Mouse (Mus musculus): ENCODE results near the gene Bmp7. TPM values are rescaled to one million over a fixed set of nuclear protein-coding genes. Genes with fewer than 3 reads are reported as not detected.

The Bmp7 gene
- total RNA-seq (2021): 1 to 10 TPM; 1.1 to 1.2 TPM

DNA sequence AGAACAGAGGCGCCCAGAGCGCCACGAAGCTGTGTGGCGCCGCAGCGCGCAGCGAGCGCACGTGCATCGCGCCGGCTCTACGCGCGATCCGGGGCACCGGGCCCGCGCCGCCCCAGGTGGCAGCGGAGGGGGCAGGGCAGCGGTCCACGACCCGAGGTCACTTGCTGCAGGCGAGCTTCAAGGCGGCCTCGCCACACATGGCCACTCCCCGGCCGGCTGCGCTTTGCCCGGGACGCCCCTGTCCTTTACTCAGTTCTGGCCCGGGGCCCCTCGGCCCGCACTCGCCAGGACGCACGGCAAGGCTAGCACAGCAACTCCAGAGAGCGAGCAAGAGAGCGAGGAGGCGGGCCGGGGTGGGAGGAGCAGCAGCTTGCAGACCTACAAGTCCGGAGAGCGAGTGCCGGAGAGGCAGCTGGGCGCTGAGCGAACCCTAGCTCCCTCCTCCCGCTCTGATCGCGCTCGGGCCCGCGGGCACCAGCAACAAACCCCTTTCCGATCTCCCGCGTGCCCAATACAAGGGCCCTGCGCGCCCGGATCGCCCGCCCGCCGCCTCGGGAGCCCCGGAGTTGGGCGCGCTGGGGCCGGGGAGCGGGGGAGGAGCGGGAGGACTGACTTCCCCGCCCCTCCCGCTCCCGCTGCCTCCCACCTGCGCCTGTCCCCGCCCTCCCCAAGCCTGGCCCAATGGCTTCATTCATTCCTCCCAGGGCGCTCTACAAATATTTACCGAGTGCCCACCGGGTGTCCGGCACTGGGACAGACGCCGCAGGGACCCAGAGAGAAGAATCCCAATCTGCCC, at the start of gene Bmp7:
TSS of gene Bmp7 (minus strand) at position 319 of the 796 bp plus-strand sequence.
- intact Hi-C loops (cut with DNase I): no loop called here
- DNase-seq: peak; percentile 28 to 50

- no peak for DNase-seq
- intact Hi-C loops (cut with DNase I): loop anchor here (1.0 kb wide), 1 partner anchor 152 kb away; no protein-coding TSS in a partner anchor
These were observed 42.8 kb upstream of the Bmp7 start for GRCm38 (mm10) chr2:172982776-172983561.

- DNase-seq: no peak
- intact Hi-C loops (cut with DNase I): no loop called here
These were observed 39.7 kb upstream of the Bmp7 start for GRCm38 (mm10) chr2:172979666-172980345.

GRCm38 (mm10) chr2:172978131-172978633, 38.1 kb upstream of the Bmp7 start:
- no peak for DNase-seq
- intact Hi-C loops (cut with DNase I): no loop called here

GRCm38 (mm10) chr2:172977409-172978130, 37.4 kb upstream of the Bmp7 start, which contains the start of gene Spo11:
Gene Spo11 (plus strand): TSS chr2:172977700.
- intact Hi-C loops (cut with DNase I): no loop called here
- DNase-seq: no peak

DNA sequence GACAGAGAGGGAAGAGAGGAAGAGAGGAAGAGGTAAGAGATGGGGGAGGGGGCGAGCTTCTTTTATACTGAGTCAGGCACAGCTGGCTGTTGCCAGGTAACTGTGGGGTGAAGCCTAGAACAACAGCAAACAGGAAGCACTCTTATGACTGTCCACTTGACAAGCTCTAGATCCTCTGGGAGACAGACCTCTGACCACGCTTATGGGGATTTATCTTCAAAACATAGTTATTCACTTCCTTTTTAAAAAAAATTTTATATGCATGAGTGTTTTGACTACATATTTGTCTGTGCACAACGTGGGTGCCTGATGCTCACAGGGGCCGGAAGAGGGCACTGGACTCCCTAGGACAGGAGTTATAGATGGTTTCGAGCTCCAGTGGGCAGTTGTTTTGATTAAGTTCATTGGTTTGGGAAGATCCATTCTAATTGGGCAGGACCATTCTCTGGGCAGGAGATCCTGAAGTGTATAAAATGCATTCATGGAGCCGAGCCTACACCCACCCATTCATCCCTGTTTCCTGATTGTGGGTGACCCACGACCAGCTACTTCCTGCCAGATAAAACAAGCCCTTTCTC, 36.6 kb upstream of the Bmp7 start:
- intact Hi-C loops (cut with DNase I): no loop called here
- no peak for DNase-seq

DNA sequence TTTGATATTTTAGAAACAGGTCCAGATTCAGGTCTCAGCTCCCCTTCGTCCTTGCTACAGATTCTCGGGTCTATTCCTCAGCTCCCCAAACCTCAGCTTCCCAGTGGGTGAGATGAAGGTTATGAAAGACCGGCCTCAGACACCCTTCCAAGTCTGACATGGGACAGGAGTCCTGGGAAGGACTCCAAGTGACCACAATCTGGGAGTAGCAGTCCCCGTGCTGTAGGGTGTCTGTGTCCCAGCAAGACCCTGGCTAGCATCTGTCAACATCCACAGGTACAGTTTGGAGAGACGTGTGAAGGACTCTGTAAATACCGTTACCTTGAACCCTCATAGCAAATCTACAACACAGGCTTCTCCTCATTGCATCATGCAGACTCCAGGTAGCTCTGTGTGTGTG, 35.0 kb upstream of the Bmp7 start:
- intact Hi-C loops (cut with DNase I): no loop called here
- DNase-seq: peak in 1 of 2 experiments; percentile 10

GRCm38 (mm10) chr2:172974701-172975100, 34.6 kb upstream of the Bmp7 start:
- intact Hi-C loops (cut with DNase I): no loop called here
- no peak for DNase-seq

GRCm38 (mm10) chr2:172973806-172974565, 33.9 kb upstream of the Bmp7 start:
- DNase-seq: no peak
- intact Hi-C loops (cut with DNase I): no loop called here

- DNase-seq: no peak
These were observed 31.7 kb upstream of the Bmp7 start for GRCm38 (mm10) chr2:172971865-172972264.

DNA sequence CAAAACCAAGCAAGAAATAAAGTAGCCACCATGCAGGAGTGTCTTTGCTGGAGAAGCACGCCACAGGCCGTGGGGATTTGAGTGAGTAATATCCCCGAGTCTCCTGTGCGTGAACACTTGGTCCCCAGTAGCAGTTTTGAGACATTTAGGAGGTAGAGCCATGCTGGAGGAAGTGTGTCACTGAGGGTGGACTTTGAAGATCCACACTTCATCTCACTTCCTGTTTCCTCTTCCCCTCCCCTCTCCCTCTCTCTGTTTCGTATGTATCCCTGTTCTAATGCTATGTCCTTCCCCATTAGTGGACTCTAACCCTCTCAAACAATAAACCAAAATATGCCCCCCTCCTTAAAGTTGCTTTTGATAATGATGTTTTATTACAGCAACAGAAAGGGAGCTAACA, 26.4 kb upstream of the Bmp7 start:
- intact Hi-C loops (cut with DNase I): no loop called here
- no peak for DNase-seq

More at GRCm38 (mm10) chr2:172971865-172972264, 31.7 kb upstream of the Bmp7 start:
- intact Hi-C loops (cut with DNase I): no loop called here

GRCm38 (mm10) chr2:172965249-172965648, 25.1 kb upstream of the Bmp7 start:
- intact Hi-C loops (cut with DNase I): no loop called here
- no peak for DNase-seq

GRCm38 (mm10) chr2:172961211-172961610, 21.1 kb upstream of the Bmp7 start:
- intact Hi-C loops (cut with DNase I): no loop called here
- no peak for DNase-seq

DNA sequence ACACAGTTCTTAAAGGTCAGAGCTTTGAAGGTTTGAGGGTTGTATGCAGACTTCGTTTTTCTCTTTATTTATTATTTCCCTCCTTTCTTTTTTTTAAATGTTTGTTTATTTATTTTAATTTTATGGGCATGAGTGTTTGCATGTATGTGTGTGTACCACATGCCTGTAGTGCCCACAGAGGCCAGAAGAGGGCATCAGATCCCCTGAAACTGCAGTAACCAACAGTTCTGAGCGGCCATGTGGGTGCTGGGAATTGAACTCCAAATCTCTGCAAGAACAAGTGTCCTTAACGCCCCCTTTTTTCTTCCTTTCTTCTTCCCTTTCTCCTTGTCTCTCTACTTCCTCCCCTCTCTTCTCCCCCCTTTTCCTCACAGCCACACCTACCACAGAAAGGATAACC, 20.2 kb upstream of the Bmp7 start:
- intact Hi-C loops (cut with DNase I): no loop called here

GRCm38 (mm10) chr2:172959006-172959768, 19.1 kb upstream of the Bmp7 start:
- intact Hi-C loops (cut with DNase I): no loop called here
- no peak for DNase-seq

More for the DNA sequence above, 20.2 kb upstream of the Bmp7 start:
- no peak for DNase-seq

GRCm38 (mm10) chr2:172958579-172958978, 18.5 kb upstream of the Bmp7 start:
- no peak for DNase-seq
- intact Hi-C loops (cut with DNase I): no loop called here

GRCm38 (mm10) chr2:172951976-172952375, 11.9 kb upstream of the Bmp7 start:
- DNase-seq: no peak
- intact Hi-C loops (cut with DNase I): no loop called here

GRCm38 (mm10) chr2:172950722-172951121, 10.6 kb upstream of the Bmp7 start:
- no peak for DNase-seq
- intact Hi-C loops (cut with DNase I): no loop called here

All from heart, postnatal 36 days (tissue).